Mouse (Mus musculus) lung, embryonic 14.5 days (tissue): ENCODE data around the gene Gab1. TPM values are rescaled to one million over a fixed set of nuclear protein-coding genes. Genes with fewer than 3 reads are reported as not detected.

Source experiments
- ATAC-seq: fragments of 200-750 bp; cut with Nextera tagmentation; 2 replicates; pipeline ENCODE4 v1.8.0; 2017; ENCODE audit warnings: mild to moderate bottlenecking, moderate TSS enrichment, moderate library complexity; ENCODE audit not compliant: insufficient read depth
- DNase-seq: peaks from one replicate; pipeline ENCODE4 v3.0.0-alpha.2; 2015
- H3K27ac ChIP-seq: fragments of 300-500 bp; sonication (generic); 2 replicates; pipeline ENCODE4 v1.5.1; 2014; ENCODE audit warnings: low read depth, mild to moderate bottlenecking, moderate library complexity
- H3K27me3 ChIP-seq: fragments of 300-500 bp; sonication (generic); 2 replicates; pipeline ENCODE4 v1.6.1; 2014; ENCODE audit warnings: low read length, control low read depth; ENCODE audit not compliant: insufficient read depth
- H3K36me3 ChIP-seq: fragments of 300-500 bp; sonication (generic); 2 replicates; pipeline ENCODE4 v1.6.1; 2014; ENCODE audit warnings: control low read depth; ENCODE audit not compliant: insufficient read depth
- H3K4me1 ChIP-seq: fragments of 300-500 bp; sonication (generic); 2 replicates; pipeline ENCODE4 v1.6.1; 2014; ENCODE audit warnings: antibody characterized with exemption, control low read depth; ENCODE audit not compliant: insufficient read depth
- H3K4me2 ChIP-seq: fragments of 300-500 bp; sonication (generic); 2 replicates; pipeline ENCODE4 v1.6.1; 2014; ENCODE audit warnings: mild to moderate bottlenecking
- H3K4me3 ChIP-seq: fragments of 300-500 bp; sonication (generic); 2 replicates; pipeline ENCODE4 v1.5.1; 2014; ENCODE audit warnings: low read depth, low read length
- H3K9ac ChIP-seq: fragments of 300-500 bp; sonication (generic); 2 replicates; pipeline ENCODE4 v1.6.1; 2014
- H3K9me3 ChIP-seq: fragments of 300-500 bp; sonication (generic); 2 replicates; pipeline ENCODE4 v1.6.1; 2016; ENCODE audit warnings: low read depth, low read length, control low read depth
- CTCF ChIP-seq: IDR thresholded peaks from 2 replicates; pipeline ENCODE4 v1.5.1; 2016; ENCODE audit warnings: antibody characterized with exemption, low read depth
- WGBS: fragments of 180-500 bp; shearing (Covaris S2); extraction: QIAGEN DNeasy Blood & Tissue Kit; methylation state at CpG from one replicate; pipeline ENCODE4 v1.1.7; 2014; 5-methylcytosine and 5-hydroxymethylcytosine counted together
- polyA plus RNA-seq: library from polyadenylated mRNA; unstranded; fragments of >200 nt; fragmentation: Nextera tagmentation; extraction: Ambion mirVana; gene quantifications from 2 replicates; pipeline ENCODE4 v1.2.1, GENCODE M21; 2014

Gab1 gene
- polyA plus RNA-seq, 1 experiment from 2014 or later = 37.8 TPM

- no peak for TF ChIP-seq CTCF
- 66% methylated on average over 9 of the region's 9 CpGs for WGBS
- Histone ChIP-seq H3K27me3 (no peaks in the 10 kb centered on the region), H3K9ac (no peak overlapping the region), H3K9me3 (no peaks in the 10 kb centered on the region), H3K4me1 (peaks cover 4% of the 10 kb centered on the region; the same call in 1 of the 2 replicates), H3K4me3 (no peak overlapping the region), H3K4me2 (no peak overlapping the region), H3K36me3 (no peaks in the 10 kb centered on the region), H3K27ac (peak overlapping the region; percentile 33; the same call in 1 of the 2 replicates)
- DNase-seq (no peak), ATAC-seq (no peak)
Measured at GRCm38 (mm10) chr8:80843744-80844434, 36.4 kb downstream of the Gab1 start.

- DNase-seq (no peak), ATAC-seq (0 out of 2 replicates have a peak, but pooled peaks have one; percentile 16)
- WGBS = 82% methylated on average over 3 of the region's 3 CpGs
- H3K9ac ChIP-seq = no peak overlapping the region
- no peak overlapping the region for H3K4me2 ChIP-seq
- no peaks in the 10 kb centered on the region for H3K36me3 ChIP-seq
- no peaks in the 10 kb centered on the region for H3K27me3 ChIP-seq
- no peak overlapping the region for H3K27ac ChIP-seq
- H3K4me1 ChIP-seq = peaks cover 5% of the 10 kb centered on the region; the same call in 1 of the 2 replicates
- H3K9me3 ChIP-seq = no peaks in the 10 kb centered on the region
- TF ChIP-seq CTCF = no peak
- H3K4me3 ChIP-seq = no peak overlapping the region
Measured at GRCm38 (mm10) chr8:80842514-80842913, 37.8 kb downstream of the Gab1 start.

GRCm38 (mm10) chr8:80840090-80840489 lies 40.2 kb downstream of the Gab1 start:
- Histone ChIP-seq H3K27me3 (no peaks in the 10 kb centered on the region), H3K36me3 (no peaks in the 10 kb centered on the region), H3K9ac (no peak overlapping the region), H3K4me1 (peaks cover 5% of the 10 kb centered on the region; the same call in 1 of the 2 replicates), H3K9me3 (no peaks in the 10 kb centered on the region), H3K4me3 (no peak overlapping the region), H3K27ac (no peak overlapping the region), H3K4me2 (no peak overlapping the region)
- no peak for ATAC-seq
- 70% methylated on average over 6 of the region's 6 CpGs for WGBS
- TF ChIP-seq CTCF = no peak
- no peak for DNase-seq

- DNase-seq = peak; percentile 83
- Histone ChIP-seq H3K9ac (no peak overlapping the region), H3K27me3 (no peaks in the 10 kb centered on the region), H3K4me3 (no peak overlapping the region), H3K9me3 (no peaks in the 10 kb centered on the region), H3K4me1 (peaks cover 8% of the 10 kb centered on the region; the same call in 1 of the 2 replicates), H3K36me3 (no peaks in the 10 kb centered on the region), H3K27ac (peak overlapping the region; percentile 51; the same call in 1 of the 2 replicates), H3K4me2 (no peak overlapping the region)
- WGBS = 24% methylated on average over 6 of the region's 6 CpGs
- TF ChIP-seq CTCF = no peak
- peak; percentile 78 for ATAC-seq
Measured at GRCm38 (mm10) chr8:80838199-80838598, 42.1 kb downstream of the Gab1 start.

- Histone ChIP-seq H3K9me3 (no peaks in the 10 kb centered on the region), H3K27me3 (no peaks in the 10 kb centered on the region), H3K27ac (no peak overlapping the region), H3K4me3 (no peak overlapping the region), H3K9ac (no peak overlapping the region), H3K36me3 (no peaks in the 10 kb centered on the region), H3K4me1 (peaks cover 18% of the 10 kb centered on the region), H3K4me2 (no peak overlapping the region)
- ATAC-seq (no peak), DNase-seq (no peak)
- WGBS = 77% methylated on average over 6 of the region's 6 CpGs
- no peak for TF ChIP-seq CTCF
Measured at GRCm38 (mm10) chr8:80835401-80835800, 44.9 kb downstream of the Gab1 start.

- Histone ChIP-seq H3K4me3 (no peak overlapping the region), H3K36me3 (no peaks in the 10 kb centered on the region), H3K27ac (no peak overlapping the region), H3K9me3 (no peaks in the 10 kb centered on the region), H3K4me2 (no peak overlapping the region), H3K27me3 (no peaks in the 10 kb centered on the region), H3K4me1 (peaks cover 20% of the 10 kb centered on the region), H3K9ac (no peak overlapping the region)
- TF ChIP-seq CTCF = no peak
- ATAC-seq (no peak), DNase-seq (no peak)
- 60% methylated on average over 4 of the region's 4 CpGs for WGBS
Measured at GRCm38 (mm10) chr8:80834443-80834842, 45.9 kb downstream of the Gab1 start.

GRCm38 (mm10) chr8:80832534-80832933 lies 47.8 kb downstream of the Gab1 start:
- no peak overlapping the region for H3K9ac ChIP-seq
- no peaks in the 10 kb centered on the region for H3K27me3 ChIP-seq
- no peak overlapping the region for H3K27ac ChIP-seq
- peaks cover 15% of the 10 kb centered on the region for H3K4me1 ChIP-seq
- H3K36me3 ChIP-seq = no peaks in the 10 kb centered on the region
- ATAC-seq = no peak
- H3K4me3 ChIP-seq = no peak overlapping the region
- no peak for TF ChIP-seq CTCF
- no peaks in the 10 kb centered on the region for H3K9me3 ChIP-seq
- DNase-seq = no peak
- H3K4me2 ChIP-seq = no peak overlapping the region
